11 mouse cellular contexts compared by ENCODE assay signal in genomic region chr9:40732302-40732701, GRCm38 (mm10). TPM values are rescaled to one million over a fixed set of nuclear protein-coding genes. Genes with fewer than 3 reads are reported as not detected.
A peak's percentile ranks its signal among the peaks of the same experiment; 100 is the strongest.
DNase-seq lines count a peak whose midpoint lies in the region; ATAC-seq lines count a peak whose summit lies in the region.
"Had no signal": no experiment of that assay in that cellular context is flagged by ENCODE, and none has a peak within 500 bp of the region (broad histone marks: within the 10 kb centered on the region; RNA-seq: fewer than 3 reads in every experiment).

No protein-coding gene starts in this region.

- H3K36me3 ChIP-seq in kidney, embryonic 16.5 days (ENCODE audit: insufficient read depth, low read length): no peaks in the 10 kb centered on the region
- H3K36me3 ChIP-seq in embryonic facial prominence, embryonic 10.5 days (replicated peaks): peaks cover 3% of the 10 kb centered on the region; the same call in 1 of the 2 replicates
- no peaks in the 10 kb centered on the region for H3K36me3 ChIP-seq in embryonic facial prominence, embryonic 14.5 days (ENCODE audit: control insufficient read depth, insufficient read depth, low read length)
- 0 out of 2 replicates have a peak, but pooled peaks cover 7% of the 10 kb centered on the region for H3K36me3 ChIP-seq in limb, embryonic 13.5 days

- H3K27ac ChIP-seq in kidney, embryonic 16.5 days (ENCODE audit: low read length): peak overlapping the region; percentile 56; the same call in 1 of the 2 replicates
- H3K27ac ChIP-seq in embryonic facial prominence, embryonic 10.5 days (replicated peaks): peak overlapping the region; percentile 92; the same call in 1 of the 2 replicates
- peak overlapping the region; percentile 96 for H3K27ac ChIP-seq in embryonic facial prominence, embryonic 14.5 days (replicated peaks; ENCODE audit: low read depth, low read length)
- H3K27ac ChIP-seq in limb, embryonic 13.5 days: peak overlapping the region; percentile 99

- DNase-seq in kidney, postnatal 36 days: no peak
- DNase-seq in embryonic facial prominence, embryonic 10.5 days (ENCODE audit: low spot score): no peak
- DNase-seq in embryonic facial prominence, embryonic 14.5 days (ENCODE audit: low spot score): peak; percentile 68
- DNase-seq in ovary, adult 18-20 months (ENCODE audit: low spot score): no peak
- DNase-seq in adrenal gland, adult 8-10 months: no peak
- DNase-seq: gastrocnemius, postnatal 14 days; heart, postnatal 4 days; kidney, postnatal 4 days; lung, postnatal 14 days had no signal

- no peaks in the 10 kb centered on the region for H3K27me3 ChIP-seq in kidney, embryonic 16.5 days (ENCODE audit: insufficient read depth, low read length)
- no peaks in the 10 kb centered on the region for H3K27me3 ChIP-seq in embryonic facial prominence, embryonic 10.5 days (replicated peaks; ENCODE audit: low read depth, poor library complexity, severe bottlenecking)
- no peaks in the 10 kb centered on the region for H3K27me3 ChIP-seq in embryonic facial prominence, embryonic 14.5 days (replicated peaks; ENCODE audit: control insufficient read depth, insufficient read depth, low read length)
- H3K27me3 ChIP-seq in limb, embryonic 13.5 days: no peaks in the 10 kb centered on the region

- ATAC-seq in kidney, embryonic 16.5 days (ENCODE audit: low FRiP score, low TSS enrichment): no peak
- ATAC-seq in embryonic facial prominence, embryonic 14.5 days (ENCODE audit: low read depth): 0 out of 2 replicates have a peak, but pooled peaks have one; percentile 24
- ATAC-seq in limb, embryonic 13.5 days (ENCODE audit: low FRiP score, low read depth): peak; percentile 68; the same call in 1 of the 2 replicates

- H3K9me3 ChIP-seq in kidney, embryonic 16.5 days (ENCODE audit: low read length): no peaks in the 10 kb centered on the region
- no peaks in the 10 kb centered on the region for H3K9me3 ChIP-seq in embryonic facial prominence, embryonic 10.5 days
- no peaks in the 10 kb centered on the region for H3K9me3 ChIP-seq in embryonic facial prominence, embryonic 14.5 days (ENCODE audit: control insufficient read depth, low read length)
- H3K9me3 ChIP-seq in limb, embryonic 13.5 days: no peaks in the 10 kb centered on the region

- H3K4me1 ChIP-seq in kidney, embryonic 16.5 days (ENCODE audit: insufficient read depth, low read length): peaks cover 17% of the 10 kb centered on the region
- peaks cover 40% of the 10 kb centered on the region for H3K4me1 ChIP-seq in embryonic facial prominence, embryonic 10.5 days
- peaks cover 23% of the 10 kb centered on the region; the same call in 1 of the 2 replicates for H3K4me1 ChIP-seq in embryonic facial prominence, embryonic 14.5 days (ENCODE audit: control insufficient read depth, insufficient read depth, low read length)
- peaks cover 29% of the 10 kb centered on the region for H3K4me1 ChIP-seq in limb, embryonic 13.5 days

- WGBS in kidney, embryonic 16.5 days: 21% methylated on average over 2 of the region's 2 CpGs
- WGBS in embryonic facial prominence, embryonic 10.5 days: 26% methylated on average over 2 of the region's 2 CpGs
- 12% methylated on average over 2 of the region's 2 CpGs for WGBS in embryonic facial prominence, embryonic 14.5 days
- 2% methylated on average over 2 of the region's 2 CpGs for WGBS in limb, embryonic 13.5 days

- H3K4me3 ChIP-seq in kidney, embryonic 16.5 days (ENCODE audit: low read length): no peak overlapping the region
- H3K4me3 ChIP-seq in embryonic facial prominence, embryonic 10.5 days: peak overlapping the region; percentile 58; the same call in 1 of the 2 replicates
- no peak overlapping the region for H3K4me3 ChIP-seq in embryonic facial prominence, embryonic 14.5 days (ENCODE audit: low read depth, low read length)
- no peak overlapping the region; the same call in 1 of the 2 replicates for H3K4me3 ChIP-seq in limb, embryonic 13.5 days

- H3K4me2 ChIP-seq in kidney, embryonic 16.5 days (replicated peaks; ENCODE audit: low read depth, low read length): peak overlapping the region; percentile 67
- H3K4me2 ChIP-seq in embryonic facial prominence, embryonic 14.5 days (ENCODE audit: low read depth, low read length): peak overlapping the region; percentile 78; the same call in 1 of the 2 replicates
- H3K4me2 ChIP-seq in limb, embryonic 13.5 days (replicated peaks): peak overlapping the region; percentile 75

- H3K9ac ChIP-seq in kidney, embryonic 16.5 days (replicated peaks; ENCODE audit: low read length): no peak overlapping the region
- no peak overlapping the region for H3K9ac ChIP-seq in embryonic facial prominence, embryonic 14.5 days (ENCODE audit: low read depth, low read length)
- no peak overlapping the region for H3K9ac ChIP-seq in limb, embryonic 13.5 days

RNA-seq across cellular contexts. Expression of gene Clmp, which starts 46.5 kb away (rescaled TPM):
- polyA plus RNA-seq in kidney, embryonic 16.5 days (2015; fragmentation: Nextera tagmentation; extraction: Ambion mirVana): 28.0 and 31.3 TPM in 2 replicates
- 35.5 and 45.6 TPM in 2 replicates for polyA plus RNA-seq in embryonic facial prominence, embryonic 10.5 days (2016; fragmentation: Nextera tagmentation; extraction: Ambion mirVana)
- 51.2 and 58.4 TPM in 2 replicates for polyA plus RNA-seq in embryonic facial prominence, embryonic 14.5 days (2014; fragmentation: Nextera tagmentation; extraction: Ambion mirVana)
- 62.8 and 64.1 TPM in 2 replicates for polyA plus RNA-seq in limb, embryonic 13.5 days (2015; fragmentation: Nextera tagmentation; extraction: Ambion mirVana)
- 10 to 100 TPM in 1 of 4 experiments, 1 to 10 TPM in 3; 3.5 to 10.5 (median 5.9) TPM for total RNA-seq in adrenal gland, adult 8-10 months (2022)
